Mouse (Mus musculus): Measurements from ENCODE around the gene Cdadc1. TPM values are rescaled to one million over a fixed set of nuclear protein-coding genes. Genes with fewer than 3 reads are reported as not detected.

The Cdadc1 gene
- total RNA-seq, 2 experiments from 2014 or later, result 19.3 to 20.3 TPM

DNA sequence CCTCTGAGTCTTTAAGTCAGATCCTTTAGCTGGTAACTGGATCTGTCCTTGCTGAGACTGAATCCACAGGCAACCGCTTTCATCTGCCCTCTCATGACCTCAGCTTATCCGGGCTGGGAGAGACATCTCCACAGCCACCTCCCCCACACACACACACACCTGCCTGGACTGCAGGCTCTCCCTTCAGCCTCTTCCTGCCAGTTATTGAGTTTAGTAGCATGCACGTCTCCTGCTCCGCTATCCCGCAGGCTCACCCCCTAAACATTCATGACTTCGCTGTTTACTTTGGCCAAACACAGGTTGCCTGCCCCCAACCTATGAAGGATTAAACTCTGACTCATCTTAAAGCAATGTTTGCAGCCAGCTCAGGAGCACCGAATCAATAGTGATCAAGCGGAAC is 45.8 kb downstream of the Cdadc1 start:
- intact Hi-C loops (cut with DNase I; ENCODE audit: low total_unique reads), result no loop called here
- no peak for DNase-seq

GRCm38 (mm10) chr14:59550841-59551240 is 46.9 kb downstream of the Cdadc1 start:
- intact Hi-C loops (cut with DNase I; ENCODE audit: low total_unique reads), result no loop called here
- DNase-seq, result no peak

DNA sequence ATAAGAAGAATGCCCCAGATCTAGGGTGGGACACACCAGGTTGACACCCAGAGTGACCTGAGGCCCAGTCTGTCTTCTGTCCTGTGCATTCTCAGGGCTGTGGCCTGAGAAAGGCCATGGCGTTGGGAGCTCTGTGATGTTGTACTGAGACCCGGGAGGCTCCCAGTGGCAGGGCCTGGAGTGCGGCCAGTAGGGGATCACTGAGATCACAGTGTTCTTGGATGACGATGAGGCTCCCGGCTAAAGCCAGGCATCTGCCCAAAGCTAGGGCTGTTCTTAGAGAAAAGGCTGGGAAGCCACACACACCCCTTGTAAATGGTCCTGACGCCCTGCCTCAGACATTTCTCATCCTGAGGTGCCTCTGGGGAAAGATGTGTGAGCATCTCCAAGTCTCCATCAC is 48.7 kb downstream of the Cdadc1 start:
- peak; percentile 62 for DNase-seq
- intact Hi-C loops (cut with DNase I; ENCODE audit: low total_unique reads), result no loop called here

GRCm38 (mm10) chr14:59548532-59548931 is 49.2 kb downstream of the Cdadc1 start:
- no peak for DNase-seq
- intact Hi-C loops (cut with DNase I; ENCODE audit: low total_unique reads), result no loop called here

DNA sequence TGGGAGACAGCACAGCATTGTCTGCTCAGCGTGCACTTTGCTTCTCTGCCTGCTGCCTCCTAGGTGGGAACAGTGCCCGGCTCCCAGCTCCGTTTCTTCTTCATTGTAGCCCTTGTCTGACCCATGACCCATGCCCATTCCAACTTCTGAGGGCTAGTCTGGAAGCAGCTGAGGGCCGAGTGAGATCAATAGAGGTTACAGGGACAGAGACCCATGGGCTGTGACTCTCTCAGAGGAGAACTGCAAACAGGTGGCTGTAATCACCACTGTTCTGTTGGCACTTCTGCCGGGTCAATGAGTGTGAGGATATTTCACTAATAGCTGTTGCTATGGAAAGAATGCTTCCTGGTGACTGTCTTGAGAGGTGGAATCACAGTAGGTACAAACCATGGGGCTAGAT is 50.2 kb downstream of the Cdadc1 start:
- no peak for DNase-seq
- intact Hi-C loops (cut with DNase I; ENCODE audit: low total_unique reads), result no loop called here

DNA sequence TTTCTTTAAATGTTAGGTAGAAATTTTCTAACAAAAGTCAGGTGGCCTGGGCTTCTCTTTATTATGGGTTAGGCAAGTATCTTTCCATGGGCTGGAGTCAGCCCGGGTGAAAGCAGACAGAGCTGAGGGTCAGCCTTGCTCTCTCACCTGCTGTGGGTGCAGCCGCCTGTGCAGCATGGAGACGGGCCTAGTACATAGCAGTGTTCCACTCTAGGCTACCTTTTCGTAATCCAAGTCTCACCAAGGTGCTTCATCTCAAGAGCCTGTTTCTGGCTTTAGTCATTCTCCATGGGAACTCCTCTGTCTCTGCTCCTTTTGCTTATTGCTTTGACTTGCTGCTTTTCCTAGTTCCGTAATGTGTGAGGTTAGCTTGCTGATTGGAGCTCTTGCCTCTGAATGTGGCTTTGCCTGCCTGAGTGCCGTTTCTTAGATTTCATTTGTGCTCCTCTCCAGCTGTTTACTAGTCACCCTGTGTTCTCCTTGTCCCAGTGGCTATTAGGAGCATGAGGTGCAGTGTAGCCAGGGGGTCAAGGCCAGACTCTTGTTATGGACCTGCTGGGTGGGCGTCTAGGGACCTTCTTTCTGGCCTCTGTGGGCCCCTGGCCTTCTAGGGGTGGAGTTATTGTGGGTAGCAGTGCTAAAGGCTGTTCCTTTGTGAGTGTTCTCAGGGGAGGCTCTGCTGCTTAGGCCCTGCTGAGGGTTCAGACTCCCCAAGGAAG is 51.4 kb downstream of the Cdadc1 start:
- DNase-seq, result no peak
- intact Hi-C loops (cut with DNase I; ENCODE audit: low total_unique reads), result no loop called here

DNA sequence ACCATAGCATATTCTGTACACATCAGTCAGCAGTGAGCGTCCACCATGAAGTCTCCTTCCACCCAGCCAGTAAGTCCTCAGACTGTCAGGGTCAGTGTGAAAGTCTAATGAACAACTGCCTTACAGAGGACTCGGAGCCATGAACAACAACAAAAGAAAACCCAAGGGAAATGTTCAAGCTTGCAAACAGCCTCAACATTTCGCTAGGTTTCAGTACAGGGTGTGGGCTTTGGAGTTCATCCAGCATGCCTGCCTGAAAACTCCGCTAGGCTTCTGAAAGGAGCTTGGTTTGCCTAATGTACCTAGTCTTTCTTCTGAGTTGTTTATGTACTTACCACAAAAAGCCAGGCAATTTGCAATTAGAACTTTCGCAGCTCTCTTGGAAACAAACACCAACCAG is 53.8 kb downstream of the Cdadc1 start:
- intact Hi-C loops (cut with DNase I; ENCODE audit: low total_unique reads), result no loop called here
- no peak for DNase-seq

DNA sequence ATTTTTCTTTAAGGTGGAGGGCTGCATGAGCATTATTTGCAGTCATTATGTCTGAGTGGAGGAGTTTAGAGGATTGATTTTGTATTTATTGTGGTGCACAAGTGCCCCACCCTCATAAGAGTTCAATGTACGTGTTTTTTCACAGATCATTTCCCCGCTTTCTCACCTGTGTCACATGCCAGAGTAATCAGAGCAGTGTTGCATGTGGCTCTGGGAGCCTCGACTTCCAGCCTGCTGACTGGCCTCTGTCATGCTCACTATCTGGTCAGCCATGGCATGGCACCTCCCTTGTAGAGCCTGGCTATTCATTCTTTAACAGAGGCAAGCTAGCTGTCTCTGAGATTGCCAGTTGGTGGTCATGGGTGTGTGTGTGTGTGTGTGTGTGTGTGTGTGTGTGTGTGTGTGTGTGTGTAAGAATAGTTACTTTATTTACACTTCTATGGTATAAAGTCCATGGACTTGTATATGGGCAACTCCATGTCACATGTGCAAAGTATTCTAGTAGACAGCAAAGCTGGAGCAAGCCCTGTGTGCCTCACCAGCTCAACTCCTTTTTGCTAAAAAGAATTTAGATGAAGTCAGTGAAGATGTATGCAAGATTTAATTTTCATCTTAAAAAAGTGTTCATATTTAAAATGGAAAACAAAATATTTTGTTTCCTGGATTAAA is 54.5 kb downstream of the Cdadc1 start:
- intact Hi-C loops (cut with DNase I; ENCODE audit: low total_unique reads), result no loop called here
- no peak for DNase-seq

DNA sequence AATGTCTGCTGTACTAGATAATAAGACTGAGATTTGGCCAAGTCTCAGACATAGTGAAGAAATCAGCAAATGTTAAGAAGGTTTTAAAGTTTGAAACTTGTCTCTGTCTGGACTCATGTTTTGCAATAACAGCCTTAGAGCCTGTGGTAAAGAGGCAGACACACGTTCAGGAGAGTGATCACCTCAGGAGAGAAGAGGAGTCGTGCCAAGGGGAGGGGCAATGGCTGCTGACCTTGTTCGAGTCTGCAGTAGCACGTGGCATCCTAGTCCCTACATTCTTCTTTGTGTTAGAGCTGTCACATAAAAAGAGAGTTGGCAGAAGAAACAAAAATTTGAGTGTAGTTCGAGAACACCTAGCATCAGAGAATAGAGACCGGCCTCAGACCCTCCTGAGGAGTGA is 57.0 kb downstream of the Cdadc1 start:
- intact Hi-C loops (cut with DNase I; ENCODE audit: low total_unique reads), result no loop called here
- DNase-seq, result no peak

DNA sequence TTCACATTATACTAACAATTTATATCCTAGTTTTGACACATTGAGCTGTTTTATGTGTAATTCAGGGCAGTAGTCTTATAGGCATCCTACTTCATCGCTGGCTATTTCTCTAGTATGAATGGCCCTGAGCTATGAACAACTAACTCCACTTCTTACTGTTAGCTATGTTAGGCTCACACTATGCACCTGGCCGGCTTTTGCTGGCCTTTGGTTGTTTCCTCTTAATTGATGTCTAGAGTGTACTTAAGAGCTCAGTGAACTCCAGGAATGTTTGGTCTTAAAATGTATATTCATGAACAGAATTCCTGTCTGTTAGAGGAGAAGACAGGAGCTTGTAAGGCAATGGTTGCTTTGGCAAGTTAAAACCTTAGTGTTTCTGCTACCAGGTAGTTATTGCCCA is 57.5 kb downstream of the Cdadc1 start:
- DNase-seq, result no peak
- intact Hi-C loops (cut with DNase I; ENCODE audit: low total_unique reads), result no loop called here

- intact Hi-C loops (cut with DNase I; ENCODE audit: low total_unique reads), result no loop called here
- DNase-seq, result no peak
Measured at GRCm38 (mm10) chr14:59537829-59538432, 59.8 kb downstream of the Cdadc1 start.

DNA sequence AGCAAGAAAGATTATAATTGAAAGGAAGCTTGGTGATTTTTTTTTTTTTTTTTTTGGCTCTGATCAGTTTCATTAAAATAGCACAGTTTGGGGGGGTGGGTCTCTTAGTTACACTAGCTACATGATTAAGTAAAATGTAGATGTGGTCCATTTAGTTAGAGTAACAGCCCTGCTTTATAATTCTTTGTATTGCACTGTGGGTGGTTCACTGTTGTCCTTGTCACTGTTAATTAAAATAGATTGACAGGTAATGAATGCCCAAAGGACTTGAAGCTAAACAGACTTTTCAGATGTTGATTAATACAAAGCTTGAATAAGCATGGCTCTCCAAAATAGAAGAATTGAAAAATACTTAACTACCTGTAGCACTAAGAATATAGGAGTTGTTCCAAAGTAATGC is 63.9 kb downstream of the Cdadc1 start:
- intact Hi-C loops (cut with DNase I; ENCODE audit: low total_unique reads), result no loop called here
- no peak for DNase-seq

- no peak for DNase-seq
- intact Hi-C loops (cut with DNase I; ENCODE audit: low total_unique reads), result no loop called here
Measured at GRCm38 (mm10) chr14:59532986-59533385, 64.8 kb downstream of the Cdadc1 start.

DNA sequence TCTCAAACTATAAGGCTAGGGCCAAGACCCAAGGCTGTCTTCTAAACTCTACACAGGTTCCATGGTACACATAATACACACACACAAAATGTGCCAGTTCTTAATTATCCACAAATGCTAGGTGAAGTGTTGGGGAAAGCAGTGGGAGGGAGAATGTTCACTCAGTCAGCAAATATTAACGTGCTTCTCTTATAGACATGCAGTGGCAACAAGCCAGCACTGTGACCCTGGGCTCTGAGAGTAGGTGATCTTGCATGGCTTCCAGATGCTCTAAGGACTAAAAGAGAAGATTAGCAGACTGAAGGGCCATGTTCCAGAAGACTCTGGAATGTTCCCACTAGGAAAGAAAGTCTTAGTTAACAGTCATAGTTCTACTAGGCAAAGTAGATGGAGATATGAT is 67.0 kb downstream of the Cdadc1 start:
- no peak for DNase-seq
- intact Hi-C loops (cut with DNase I; ENCODE audit: low total_unique reads), result no loop called here

- intact Hi-C loops (cut with DNase I; ENCODE audit: low total_unique reads), result no loop called here
- DNase-seq, result no peak
Measured at GRCm38 (mm10) chr14:59525843-59526242, 71.9 kb downstream of the Cdadc1 start.

DNA sequence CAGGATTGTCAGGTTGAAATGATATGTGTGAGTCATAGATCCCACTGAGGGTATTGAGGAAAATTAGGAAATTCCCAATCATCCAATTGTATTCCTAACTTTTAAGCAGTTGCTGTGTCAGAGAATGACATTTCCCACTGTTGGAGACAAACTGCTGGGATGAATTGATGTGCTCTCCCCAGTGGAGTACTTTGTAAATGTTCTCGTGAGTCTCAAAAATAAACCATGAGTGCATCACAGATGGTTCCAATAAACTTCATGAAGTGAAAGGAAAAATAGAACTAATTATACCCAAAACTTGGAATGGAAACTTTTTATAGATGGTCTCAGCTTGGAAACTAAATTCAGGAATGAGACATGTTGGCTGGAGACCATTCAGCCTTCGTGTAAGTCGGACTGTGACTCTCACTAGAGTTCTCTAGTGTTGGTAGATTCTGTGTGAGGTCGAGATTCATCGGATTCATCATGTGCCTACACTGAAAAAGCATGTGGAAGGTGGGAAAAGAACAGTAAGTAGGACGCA is 83.8 kb downstream of the Cdadc1 start:
- intact Hi-C loops (cut with DNase I; ENCODE audit: low total_unique reads), result no loop called here
- DNase-seq, result no peak

Other genes with a start within 250 kb of the Cdadc1 start
- gene Phf11d, start 232.5 kb downstream of the Cdadc1 start, total RNA-seq (2021), result 1 to 10 TPM; 2.2 to 3.0 TPM
- gene Phf11c, start 202.6 kb downstream of the Cdadc1 start, total RNA-seq (2021), result under 1 TPM; 0.31 to 0.47 TPM
- 1 to 10 TPM; 4.2 to 5.0 TPM for gene Setdb2, start 157.1 kb downstream of the Cdadc1 start, total RNA-seq (2021)
- gene Cab39l, start 157.0 kb downstream of the Cdadc1 start, total RNA-seq (2021), result 10 to 100 TPM; 11.8 to 14.6 TPM
- 10 to 100 TPM; 47.3 to 50.9 TPM for gene Shisa2, start 27.3 kb upstream of the Cdadc1 start, total RNA-seq (2021)

Measured in gastrocnemius, postnatal 14 days (tissue).